In the genomic region with DNA sequence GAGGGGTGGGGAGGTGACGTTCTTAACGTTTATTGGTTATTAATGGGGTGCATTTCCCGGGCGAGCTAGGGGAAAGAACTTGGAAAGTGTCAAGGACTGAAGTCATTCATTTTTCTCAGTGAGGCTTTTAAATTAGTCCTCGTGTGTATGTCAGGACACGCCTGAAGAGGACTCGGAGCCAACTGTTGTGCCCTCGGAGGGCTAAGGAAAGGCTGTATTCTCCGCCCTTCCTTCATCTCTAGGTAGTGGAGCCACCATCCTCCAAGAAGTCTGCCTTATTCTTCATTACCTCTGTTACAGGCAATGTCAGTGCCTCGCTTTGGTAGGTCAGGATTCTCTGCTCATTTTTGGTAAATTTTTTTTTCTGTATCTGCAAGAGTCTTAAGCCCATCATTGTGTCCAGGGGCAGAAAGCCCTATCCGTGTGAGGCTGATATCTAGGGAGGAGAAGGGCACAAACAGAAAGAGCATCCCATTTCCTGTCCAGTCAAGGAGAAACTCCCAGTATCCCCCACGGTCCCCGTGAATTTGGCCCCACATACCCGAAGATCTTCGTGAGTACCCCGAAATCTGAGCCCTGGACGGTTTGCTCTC, we compare ENCODE assay signal across 8 mouse cellular contexts.
DNase-seq lines count a peak whose midpoint lies in the region; ATAC-seq and TF ChIP-seq lines count a peak whose summit lies in the region.

No protein-coding gene starts in this region.

- H3K4me1 ChIP-seq in kidney, embryonic 15.5 days, result peaks cover 44% of the 10 kb centered on the region
- peaks cover 27% of the 10 kb centered on the region for H3K4me1 ChIP-seq in embryonic facial prominence, embryonic 13.5 days
- H3K4me1 ChIP-seq in hindbrain, embryonic 15.5 days (replicated peaks), result peaks cover 28% of the 10 kb centered on the region
- peaks cover 27% of the 10 kb centered on the region for H3K4me1 ChIP-seq in midbrain, embryonic 13.5 days (replicated peaks)
- H3K4me1 ChIP-seq in thymus, adult 2 months (replicated peaks; ENCODE audit: control insufficient read depth, insufficient read depth, low read length), result peaks cover 7% of the 10 kb centered on the region; the same call in 1 of the 2 replicates

- no peaks in the 10 kb centered on the region for H3K9me3 ChIP-seq in kidney, embryonic 15.5 days (replicated peaks)
- no peaks in the 10 kb centered on the region for H3K9me3 ChIP-seq in embryonic facial prominence, embryonic 13.5 days
- H3K9me3 ChIP-seq in hindbrain, embryonic 15.5 days, result no peaks in the 10 kb centered on the region
- no peaks in the 10 kb centered on the region for H3K9me3 ChIP-seq in midbrain, embryonic 13.5 days

- H3K9ac ChIP-seq in kidney, embryonic 15.5 days, result 0 out of 2 replicates have a peak overlapping the region, but pooled peaks have one; percentile 1
- peak overlapping the region; percentile 63 for H3K9ac ChIP-seq in embryonic facial prominence, embryonic 13.5 days
- H3K9ac ChIP-seq in hindbrain, embryonic 15.5 days, result peak overlapping the region; percentile 21
- peak overlapping the region; percentile 55 for H3K9ac ChIP-seq in midbrain, embryonic 13.5 days (replicated peaks)

- ATAC-seq in kidney, embryonic 15.5 days (replicated peaks; ENCODE audit: low FRiP score), result no peak
- ATAC-seq in embryonic facial prominence, embryonic 13.5 days (ENCODE audit: insufficient number of reproducible peaks, insufficient read depth, low FRiP score, low TSS enrichment, low read depth), result no peak
- ATAC-seq in hindbrain, embryonic 15.5 days (ENCODE audit: low FRiP score, low read depth), result no peak; the same call in 1 of the 2 replicates
- peak; percentile 52 for ATAC-seq in midbrain, embryonic 13.5 days

- TF ChIP-seq POLR2A in thymus, adult 2 months (IDR thresholded peaks at IDR 0.05; ENCODE audit: control insufficient read depth, extremely low read depth, insufficient read depth, low read length, poor library complexity), result no peak

- peak overlapping the region; percentile 65 for H3K4me2 ChIP-seq in kidney, embryonic 15.5 days
- peak overlapping the region; percentile 66 for H3K4me2 ChIP-seq in embryonic facial prominence, embryonic 13.5 days
- peak overlapping the region; percentile 78 for H3K4me2 ChIP-seq in hindbrain, embryonic 15.5 days
- H3K4me2 ChIP-seq in midbrain, embryonic 13.5 days (replicated peaks), result peak overlapping the region; percentile 67

- DNase-seq in kidney, postnatal 36 days, result no peak
- no peak for DNase-seq in spleen, postnatal 14 days (ENCODE audit: low spot score in 2 of 2)
- DNase-seq in frontal cortex, postnatal 14 days (ENCODE audit: low spot score in 2 of 2), result no peak
- no peak for DNase-seq in thymus, adult 2 months

- H3K27me3 ChIP-seq in kidney, embryonic 15.5 days, result no peaks in the 10 kb centered on the region
- H3K27me3 ChIP-seq in embryonic facial prominence, embryonic 13.5 days, result no peaks in the 10 kb centered on the region
- H3K27me3 ChIP-seq in hindbrain, embryonic 15.5 days, result no peaks in the 10 kb centered on the region
- peaks cover 8% of the 10 kb centered on the region; the same call in 1 of the 2 replicates for H3K27me3 ChIP-seq in midbrain, embryonic 13.5 days
- no peaks in the 10 kb centered on the region for H3K27me3 ChIP-seq in thymus, adult 2 months (ENCODE audit: control insufficient read depth, insufficient read depth, low read length)

- WGBS in kidney, embryonic 15.5 days, result 6% methylated on average over 17 of the region's 17 CpGs
- 2% methylated on average over 17 of the region's 17 CpGs for WGBS in embryonic facial prominence, embryonic 13.5 days
- 2% methylated on average over 17 of the region's 17 CpGs for WGBS in hindbrain, embryonic 15.5 days
- 2% methylated on average over 17 of the region's 17 CpGs for WGBS in midbrain, embryonic 13.5 days
- WGBS in thymus, adult 2 months, result 53% methylated on average over 17 of the region's 17 CpGs

- no peaks in the 10 kb centered on the region for H3K36me3 ChIP-seq in kidney, embryonic 15.5 days
- no peaks in the 10 kb centered on the region for H3K36me3 ChIP-seq in embryonic facial prominence, embryonic 13.5 days
- no peaks in the 10 kb centered on the region for H3K36me3 ChIP-seq in hindbrain, embryonic 15.5 days
- no peaks in the 10 kb centered on the region for H3K36me3 ChIP-seq in midbrain, embryonic 13.5 days
- H3K36me3 ChIP-seq in thymus, adult 2 months (ENCODE audit: control insufficient read depth, insufficient read depth, low read length), result no peaks in the 10 kb centered on the region

- H3K4me3 ChIP-seq in kidney, embryonic 15.5 days (replicated peaks), result peak overlapping the region; percentile 44
- peak overlapping the region; percentile 46 for H3K4me3 ChIP-seq in embryonic facial prominence, embryonic 13.5 days
- peak overlapping the region; percentile 45 for H3K4me3 ChIP-seq in hindbrain, embryonic 15.5 days
- H3K4me3 ChIP-seq in midbrain, embryonic 13.5 days (replicated peaks), result peak overlapping the region; percentile 41
- no peak overlapping the region for H3K4me3 ChIP-seq in thymus, adult 2 months (ENCODE audit: control insufficient read depth, insufficient read depth, low read length)

- H3K27ac ChIP-seq in kidney, embryonic 15.5 days, result peak overlapping the region; percentile 77
- H3K27ac ChIP-seq in embryonic facial prominence, embryonic 13.5 days, result no peak overlapping the region
- H3K27ac ChIP-seq in hindbrain, embryonic 15.5 days (replicated peaks), result peak overlapping the region; percentile 61
- H3K27ac ChIP-seq in midbrain, embryonic 13.5 days, result peak overlapping the region; percentile 25; the same call in 1 of the 2 replicates
- H3K27ac ChIP-seq in thymus, adult 2 months (ENCODE audit: control insufficient read depth, insufficient read depth, low read length), result no peak overlapping the region

- TF ChIP-seq CTCF in thymus, adult 2 months (IDR thresholded peaks at IDR 0.05; ENCODE audit: borderline replicate concordance, control insufficient read depth, extremely low read depth, insufficient read depth, low read length, poor library complexity), result no peak

Comparison
In these comparisons a context has a peak if more than half of its experiments do, and no peak if none do; other contexts are left out.
1. H3K27ac ChIP-seq: peak in kidney, embryonic 15.5 days (single experiment), hindbrain, embryonic 15.5 days (single experiment) and midbrain, embryonic 13.5 days (single experiment); none in embryonic facial prominence, embryonic 13.5 days (single experiment) and thymus, adult 2 months (single experiment).
2. H3K9ac ChIP-seq: peak in every context shown above with its lines; median percentile 63 in embryonic facial prominence, embryonic 13.5 days; 55 in midbrain, embryonic 13.5 days; 21 in hindbrain, embryonic 15.5 days; 1 in kidney, embryonic 15.5 days.
3. Peak in every context shown above with its lines, with median percentiles within 50 percentile points of each other: H3K4me2 ChIP-seq.